Mouse (Mus musculus) c-Kit-positive CD71-positive TER-119-positive erythroid progenitor cells, embryonic 14.5 days (primary cell): ENCODE measurements around the gene Greb1.

Experiments used
- DNase-seq: peaks from one replicate; pipeline ENCODE4 v3.0.0-alpha.2; 2013; ENCODE audit warnings: low spot score

Greb1 gene

GRCm38 (mm10) chr12:16694783-16695182 is 105.9 kb downstream of the Greb1 start:
- DNase-seq = no peak

- no peak for DNase-seq
Observed at GRCm38 (mm10) chr12:16690631-16691030, 110.1 kb downstream of the Greb1 start.

- DNase-seq = no peak
Observed at GRCm38 (mm10) chr12:16672246-16672645, 128.4 kb downstream of the Greb1 start.

GRCm38 (mm10) chr12:16669176-16669575 is 131.5 kb downstream of the Greb1 start:
- no peak for DNase-seq

- DNase-seq = no peak
Observed at GRCm38 (mm10) chr12:16665022-16665421, 135.7 kb downstream of the Greb1 start.

- DNase-seq = no peak
Observed at GRCm38 (mm10) chr12:16662955-16663585, 137.6 kb downstream of the Greb1 start.

DNA sequence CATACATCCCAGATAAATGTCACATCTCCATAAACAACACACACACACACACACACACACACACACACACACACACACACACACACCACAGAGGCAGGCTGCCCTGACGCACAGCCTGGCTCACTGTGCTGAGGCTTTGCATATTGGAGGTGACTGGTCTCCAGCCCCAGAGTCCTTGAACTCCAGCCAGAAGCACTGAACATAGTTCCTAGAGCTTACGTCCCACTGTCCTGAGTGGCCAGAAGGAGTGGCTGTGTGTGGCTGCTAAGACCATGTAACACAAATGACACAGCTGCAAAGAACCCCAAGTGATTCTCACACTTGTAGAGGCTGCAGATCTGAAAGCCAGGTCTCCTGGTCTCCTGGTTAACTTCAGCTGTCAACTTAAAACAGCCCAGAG is 138.8 kb downstream of the Greb1 start:
- no peak for DNase-seq

GRCm38 (mm10) chr12:16661459-16661858 is 139.2 kb downstream of the Greb1 start:
- DNase-seq = no peak

DNA sequence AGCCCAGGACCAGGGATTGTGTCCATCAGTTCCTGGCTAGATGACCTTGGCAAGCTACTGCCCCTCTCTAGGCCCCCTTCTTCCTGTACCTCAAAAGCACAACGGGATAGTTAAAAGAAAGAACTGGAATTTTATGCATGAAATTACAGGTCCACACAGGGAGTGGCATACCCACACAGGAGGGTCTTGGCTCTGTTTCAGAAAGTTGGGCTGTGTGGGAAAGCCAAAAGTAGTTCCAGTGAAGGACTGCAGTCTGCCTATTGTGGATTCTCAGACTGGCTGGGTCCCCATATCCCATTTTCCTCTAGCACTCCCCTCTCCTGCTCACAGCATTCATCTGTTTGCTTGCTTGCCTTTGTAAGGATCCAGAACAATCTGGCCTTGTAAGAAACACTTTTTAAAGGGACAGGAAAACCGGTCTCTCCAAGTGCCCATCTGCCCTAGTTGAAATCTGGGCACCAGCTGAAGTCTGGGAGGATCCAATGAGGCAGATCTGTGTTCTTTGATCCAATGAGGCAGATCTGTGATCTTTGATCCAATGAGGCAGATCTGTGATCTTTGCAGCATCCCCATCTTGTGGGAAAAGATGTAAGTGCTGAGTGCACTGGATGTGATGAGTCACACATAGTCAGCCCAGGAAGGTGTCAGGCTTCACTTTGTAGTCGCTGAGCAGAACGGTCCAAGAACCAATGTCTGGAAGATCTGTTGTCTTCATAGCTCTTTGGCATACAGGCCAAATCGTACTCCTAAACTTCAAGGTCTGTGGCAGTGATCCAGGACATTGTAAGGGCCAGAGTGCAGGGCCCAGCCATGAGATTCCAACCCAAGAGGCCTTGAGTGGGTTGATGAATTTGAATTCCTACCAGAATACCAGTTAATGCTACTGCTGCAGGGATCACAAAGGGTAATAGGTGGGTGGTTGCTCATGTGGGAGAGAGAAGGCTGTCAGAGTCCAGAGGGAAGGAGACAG is 143.5 kb downstream of the Greb1 start:
- no peak for DNase-seq

- DNase-seq = no peak
Observed at GRCm38 (mm10) chr12:16655604-16656003, 145.1 kb downstream of the Greb1 start.

GRCm38 (mm10) chr12:16653332-16654093 is 147.2 kb downstream of the Greb1 start, which contains the start of gene Ntsr2:
TSS of gene Ntsr2 (plus strand) at chr12:16653382.
- peak; percentile 12 for DNase-seq

DNA sequence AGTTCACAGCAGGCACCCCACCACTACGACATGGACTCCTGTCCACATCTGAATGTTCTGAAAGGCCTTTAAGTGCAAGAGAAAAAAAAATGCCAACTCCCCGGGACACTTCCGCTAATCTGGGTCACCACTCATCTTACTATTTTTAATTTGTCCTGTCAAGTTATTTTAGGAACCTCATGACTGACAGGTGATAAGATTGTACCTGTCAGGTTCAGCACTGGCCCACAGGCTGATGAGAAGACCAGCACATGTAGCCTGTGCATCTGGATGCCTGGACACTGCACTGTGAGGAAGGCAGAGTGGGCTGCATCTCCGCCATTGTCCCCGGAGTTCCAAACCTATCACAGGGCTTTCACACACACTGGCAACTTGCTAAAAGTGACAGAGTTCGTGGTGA is 150.9 kb downstream of the Greb1 start:
- DNase-seq = no peak

DNA sequence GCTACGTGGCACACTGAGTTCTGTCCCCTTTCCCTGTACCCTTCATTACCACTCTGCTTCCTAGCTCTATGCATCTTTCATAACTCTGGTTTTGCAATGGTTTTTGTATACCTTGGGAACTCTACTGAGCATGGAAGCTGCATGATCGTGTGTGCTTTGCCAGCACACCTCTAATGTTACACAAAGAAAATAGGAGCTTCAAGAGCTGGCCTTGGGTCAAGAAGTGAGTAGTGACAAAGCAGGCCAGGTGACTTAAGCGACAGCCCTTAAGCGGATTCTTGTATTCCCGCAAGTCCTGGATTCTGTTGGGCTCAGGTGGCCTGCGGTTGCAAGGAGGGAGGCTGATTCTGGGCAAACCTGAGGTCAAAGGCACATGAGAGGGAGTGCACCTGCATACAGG is 152.4 kb downstream of the Greb1 start:
- no peak for DNase-seq

- DNase-seq = no peak
Observed at GRCm38 (mm10) chr12:16646780-16647409, 153.8 kb downstream of the Greb1 start.

GRCm38 (mm10) chr12:16644698-16645097 is 156.0 kb downstream of the Greb1 start:
- DNase-seq = no peak

GRCm38 (mm10) chr12:16643508-16644345 is 157.0 kb downstream of the Greb1 start:
- no peak for DNase-seq

- no peak for DNase-seq
Observed at GRCm38 (mm10) chr12:16642000-16642399, 158.7 kb downstream of the Greb1 start.

GRCm38 (mm10) chr12:16640075-16640474 is 160.6 kb downstream of the Greb1 start:
- no peak for DNase-seq

GRCm38 (mm10) chr12:16639078-16639771 is 161.5 kb downstream of the Greb1 start:
- no peak for DNase-seq

DNA sequence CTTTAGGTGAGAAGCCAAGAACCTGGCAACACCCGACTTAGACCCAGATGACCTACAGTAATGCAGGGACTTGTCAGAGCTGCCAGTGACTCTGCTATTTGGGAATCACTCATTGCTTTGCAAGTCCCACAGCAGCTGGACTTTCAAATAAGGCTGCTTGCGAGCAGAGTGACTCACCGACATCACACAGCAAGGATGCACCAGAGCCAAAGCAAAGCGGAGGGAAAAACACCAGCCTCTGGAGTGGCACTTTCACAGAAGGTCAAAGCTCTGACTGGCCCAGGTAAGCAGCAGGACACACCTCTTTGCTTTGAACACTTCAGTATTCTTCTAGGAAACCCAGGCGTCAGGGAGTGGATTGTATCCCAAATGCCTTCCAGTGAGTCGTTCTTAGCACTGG is 164.9 kb downstream of the Greb1 start:
- DNase-seq = no peak
